Mouse (Mus musculus): ENCODE data around the gene Rer1.
A peak's percentile ranks its signal among the peaks of the same experiment; 100 is the strongest.

DNA sequence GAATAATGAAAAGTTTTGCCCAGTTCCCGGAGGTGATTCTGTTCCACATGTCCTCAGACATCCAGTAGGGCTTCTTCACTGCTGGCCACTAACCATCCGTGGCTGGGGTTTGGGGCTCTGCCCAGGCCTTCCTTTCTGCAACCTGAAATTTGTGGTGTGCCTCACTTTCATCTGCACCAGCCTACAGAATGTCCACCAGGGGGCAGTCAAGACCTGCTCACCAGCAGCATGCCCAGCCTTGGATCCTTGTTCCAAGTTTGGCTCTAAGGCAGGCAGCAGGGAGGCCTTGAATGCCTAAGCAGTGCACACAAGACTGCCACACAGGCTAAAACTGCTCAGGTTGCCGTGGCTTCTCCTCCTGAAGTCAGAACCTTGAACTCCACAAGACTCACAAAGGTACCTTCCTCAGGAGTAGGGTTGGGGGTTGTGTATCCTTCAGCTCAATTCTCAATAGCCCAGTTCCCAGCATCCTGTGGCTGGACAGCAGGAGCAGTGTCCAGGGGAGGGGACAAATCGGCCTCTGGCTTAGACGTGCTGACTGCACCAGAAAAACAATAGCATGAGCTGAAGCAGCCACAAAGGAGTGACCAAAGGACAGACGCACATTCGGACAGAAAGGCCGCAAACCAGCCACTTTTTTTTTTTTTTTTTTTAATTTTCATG is 9.2 kb upstream of the Rer1 start:
- 0 out of 2 replicates have a peak, but pooled peaks have one; percentile 35 for TF ChIP-seq POLR2A (IDR thresholded peaks at IDR 0.05; ENCODE audit: control insufficient read depth, low read depth, low read length)
- TF ChIP-seq CTCF (IDR thresholded peaks at IDR 0.05; ENCODE audit: control insufficient read depth, insufficient read depth, insufficient replicate concordance, low read depth, low read length): peak; percentile 94

Data from testis, adult 2 months (tissue).